In genomic region chr14:68018686-68019085, GRCm38 (mm10) we compare ENCODE assay signal across 19 mouse cellular contexts.
DNase-seq lines count a peak whose midpoint lies in the region; ATAC-seq and TF ChIP-seq lines count a peak whose summit lies in the region.
"Had no signal": no experiment of that assay in that cellular context is flagged by ENCODE, and none has a peak within 500 bp of the region (broad histone marks: within the 10 kb centered on the region; RNA-seq: fewer than 3 reads in every experiment).

No protein-coding gene starts in this region.

- H3K27ac ChIP-seq in hindbrain, embryonic 12.5 days = peak overlapping the region; percentile 64
- no peak overlapping the region for H3K27ac ChIP-seq in hindbrain, postnatal 0 days
- H3K27ac ChIP-seq: gastrocnemius, adult 2 months; intestine, embryonic 15.5 days had no signal

- H3K4me2 ChIP-seq in hindbrain, embryonic 12.5 days (replicated peaks) = no peak overlapping the region
- no peak overlapping the region for H3K4me2 ChIP-seq in hindbrain, postnatal 0 days (ENCODE audit: low read depth, low read length)
- H3K4me2 ChIP-seq: heart, embryonic 11.5 days; intestine, embryonic 15.5 days had no signal

- H3K4me3 ChIP-seq in hindbrain, embryonic 12.5 days = no peak overlapping the region
- no peak overlapping the region for H3K4me3 ChIP-seq in hindbrain, postnatal 0 days (ENCODE audit: low read length)
- H3K4me3 ChIP-seq: gastrocnemius, adult 2 months; intestine, embryonic 15.5 days had no signal

- no peaks in the 10 kb centered on the region for H3K9me3 ChIP-seq in hindbrain, embryonic 12.5 days (replicated peaks)
- H3K9me3 ChIP-seq in hindbrain, postnatal 0 days (ENCODE audit: low read length) = no peaks in the 10 kb centered on the region
- H3K9me3 ChIP-seq: intestine, embryonic 15.5 days had no signal

- no peak for TF ChIP-seq CTCF in hindbrain, postnatal 0 days (IDR thresholded peaks at IDR 0.05; ENCODE audit: low read depth)

- H3K36me3 ChIP-seq in hindbrain, embryonic 12.5 days = no peaks in the 10 kb centered on the region
- no peaks in the 10 kb centered on the region for H3K36me3 ChIP-seq in hindbrain, postnatal 0 days (ENCODE audit: insufficient read depth, low read length)
- H3K36me3 ChIP-seq: intestine, embryonic 15.5 days had no signal

- no peak for DNase-seq in hindbrain, postnatal 0 days (ENCODE audit: low spot score)
- DNase-seq in Muller cell, postnatal 12 days (ENCODE audit: inconsistent ontology term) = peak; percentile 12
- peak; percentile 20 for DNase-seq in brain, adult 2 months (ENCODE audit: low read depth, low spot score)
- DNase-seq in retina, postnatal 1 day = peak; percentile 62
- DNase-seq: adrenal gland, adult 8-10 months; adrenal gland, postnatal 25 days; cerebellum, adult 18-20 months; cerebellum, adult 9-10 months; cerebellum, postnatal 14 days; forebrain, postnatal 0 days; gastrocnemius, adult 2 months; gastrocnemius, postnatal 14 days had no signal

- H3K27me3 ChIP-seq in hindbrain, embryonic 12.5 days = no peaks in the 10 kb centered on the region
- no peaks in the 10 kb centered on the region for H3K27me3 ChIP-seq in hindbrain, postnatal 0 days (ENCODE audit: insufficient read depth, low read length)
- H3K27me3 ChIP-seq: intestine, embryonic 15.5 days had no signal

- ATAC-seq in hindbrain, embryonic 12.5 days (ENCODE audit: low FRiP score) = peak; percentile 36; the same call in 1 of the 2 replicates
- no peak for ATAC-seq in hindbrain, postnatal 0 days
- ATAC-seq in erythroid progenitor cell, adult 5-6 weeks (replicated peaks; ENCODE audit: low FRiP score, poor library complexity, severe bottlenecking) = no peak
- ATAC-seq: activated CD4-positive, CD25-positive, alpha-beta regulatory T cell, adult 4 months; CD4-positive, CD25-positive, alpha-beta regulatory T cell, adult 4 months; forebrain, embryonic 14.5 days; forebrain, postnatal 0 days; intestine, embryonic 15.5 days had no signal

- H3K9ac ChIP-seq in hindbrain, embryonic 12.5 days = no peak overlapping the region
- no peak overlapping the region for H3K9ac ChIP-seq in hindbrain, postnatal 0 days (replicated peaks; ENCODE audit: low read length)
- H3K9ac ChIP-seq: forebrain, postnatal 0 days; intestine, embryonic 15.5 days had no signal

- H3K4me1 ChIP-seq in hindbrain, embryonic 12.5 days = peaks cover 14% of the 10 kb centered on the region
- 0 out of 2 replicates have a peak, but pooled peaks cover 6% of the 10 kb centered on the region for H3K4me1 ChIP-seq in hindbrain, postnatal 0 days (ENCODE audit: insufficient read depth, low read length)
- H3K4me1 ChIP-seq: intestine, embryonic 15.5 days had no signal
